Mouse (Mus musculus) MEL (cell line): Measurements from ENCODE around the gene Evc. TPM values are rescaled to one million over a fixed set of nuclear protein-coding genes. Genes with fewer than 3 reads are reported as not detected.
A peak's percentile ranks its signal among the peaks of the same experiment; 100 is the strongest.

Source experiments
- DNase-seq: peaks from one replicate; pipeline ENCODE4 v3.0.0; 2011; ENCODE audit warnings: low read depth, low spot score
- H3K27ac ChIP-seq: 2 replicates; pipeline ENCODE4 v1.5.1; 2012; ENCODE audit warnings: low read depth, mild to moderate bottlenecking, control low read depth, low read length, moderate library complexity; ENCODE audit not compliant: control insufficient read depth
- H3K27me3 ChIP-seq, 2 experiments: fragments of 150-350 bp in 1 of 2; sonication (generic) in 1 of 2; 2 replicates each; pipeline ENCODE4 v1.6.1; 2012; ENCODE audit warnings: low read length in 2 of 2, mild to moderate bottlenecking in 2 of 2, improper control_type of control experiment in 1 of 2, moderate library complexity in 1 of 2; ENCODE audit not compliant: insufficient read depth in 2 of 2, control insufficient read depth in 1 of 2
- H3K36me3 ChIP-seq, 2 experiments: 2 replicates each; pipeline ENCODE4 v1.6.1; 2012 to 2014; ENCODE audit warnings: low read length in 2 of 2, improper control_type of control experiment in 1 of 2, inconsistent platforms in 1 of 2, mild to moderate bottlenecking in 1 of 2; ENCODE audit not compliant: insufficient read depth in 2 of 2, control insufficient read depth in 1 of 2
- H3K4me1 ChIP-seq, 2 experiments: fragments of 150-350 bp in 1 of 2; sonication (generic) in 1 of 2; 2 replicates each; pipeline ENCODE4 v1.6.1; 2012; ENCODE audit warnings: low read length in 2 of 2, improper control_type of control experiment in 1 of 2, mild to moderate bottlenecking in 1 of 2; ENCODE audit not compliant: insufficient read depth in 2 of 2, control insufficient read depth in 1 of 2
- H3K4me3 ChIP-seq, 2 experiments: fragments of 150-350 bp in 1 of 2; sonication (generic) in 1 of 2; 2 replicates each; pipeline ENCODE4 v1.5.1; 2012; ENCODE audit warnings: low read depth in 2 of 2, low read length in 2 of 2, mild to moderate bottlenecking in 2 of 2, moderate library complexity in 2 of 2, control low read depth in 1 of 2, improper control_type of control experiment in 1 of 2; ENCODE audit not compliant: control insufficient read depth in 1 of 2, insufficient read depth in 1 of 2
- H3K79me2 ChIP-seq: 2 replicates; pipeline ENCODE4 v1.6.1; 2012; ENCODE audit warnings: mild to moderate bottlenecking, low read length, moderate library complexity; ENCODE audit not compliant: control insufficient read depth, poor library complexity, insufficient read depth
- H3K9ac ChIP-seq: 2 replicates; pipeline ENCODE4 v1.6.1; 2012; ENCODE audit warnings: low read depth, mild to moderate bottlenecking, control low read depth, low read length, moderate library complexity; ENCODE audit not compliant: control insufficient read depth, poor library complexity, severe bottlenecking
- H3K9me3 ChIP-seq: fragments of 150-350 bp; sonication (generic); replicated peaks from 2 replicates; pipeline ENCODE4 v1.6.1; 2012; ENCODE audit warnings: mild to moderate bottlenecking, low read length, improper control_type of control experiment, moderate library complexity; ENCODE audit not compliant: insufficient read depth
- CHD1 ChIP-seq: IDR thresholded peaks from 2 replicates; pipeline ENCODE4 v1.6.1; 2012; ENCODE audit warnings: low read depth, mild to moderate bottlenecking, inconsistent platforms, low read length, improper control_type of control experiment
- CHD2 ChIP-seq: IDR thresholded peaks from 2 replicates; pipeline ENCODE4 v1.6.1; 2011; ENCODE audit warnings: low read length, improper control_type of control experiment
- CTCF ChIP-seq, 3 experiments: IDR thresholded peaks in 2 of 3; conservative IDR thresholded peaks in 1 of 3; 2 replicates each; pipeline ENCODE4 v1.5.1; 2011 to 2012; ENCODE audit warnings: low read length in 3 of 3, low read depth in 2 of 3, mild to moderate bottlenecking in 2 of 3, improper control_type of control experiment in 1 of 3, inconsistent platforms in 1 of 3, mixed read lengths in 1 of 3, moderate library complexity in 1 of 3; ENCODE audit not compliant: control insufficient read depth in 1 of 3, insufficient read depth in 1 of 3, poor library complexity in 1 of 3, severe bottlenecking in 1 of 3
- E2F4 ChIP-seq: IDR thresholded peaks from 2 replicates; pipeline ENCODE4 v1.6.1; 2011; ENCODE audit warnings: low read depth, low read length, improper control_type of control experiment, borderline replicate concordance
- ELF1 ChIP-seq: IDR thresholded peaks from 2 replicates; pipeline ENCODE4 v1.6.1; 2014; ENCODE audit warnings: low read depth, mild to moderate bottlenecking, inconsistent platforms, low read length, improper control_type of control experiment, moderate library complexity
- GABPA ChIP-seq: IDR thresholded peaks from 2 replicates; pipeline ENCODE4 v1.6.1; 2012; ENCODE audit warnings: low read depth, mild to moderate bottlenecking, inconsistent platforms, low read length, improper control_type of control experiment, moderate library complexity
- GATA1 ChIP-seq: IDR thresholded peaks from 2 replicates; pipeline ENCODE4 v1.6.1; 2011; ENCODE audit warnings: low read depth, low read length, improper control_type of control experiment
- JUND ChIP-seq: IDR thresholded peaks from 2 replicates; pipeline ENCODE4 v1.6.1; 2011; ENCODE audit warnings: low read depth, mild to moderate bottlenecking, improper control_type of control experiment, low read length
- KAT2A ChIP-seq: conservative IDR thresholded peaks from 2 replicates; pipeline ENCODE4 v1.6.1; 2012; ENCODE audit warnings: low read depth, low read length, improper control_type of control experiment, inconsistent platforms
- MAFK ChIP-seq: IDR thresholded peaks from 2 replicates; pipeline ENCODE4 v1.6.1; 2011; ENCODE audit warnings: low read depth, mild to moderate bottlenecking, low read length, improper control_type of control experiment, borderline replicate concordance
- MAX ChIP-seq: IDR thresholded peaks from 2 replicates; pipeline ENCODE4 v1.6.1; 2011; ENCODE audit warnings: low read length, improper control_type of control experiment
- MAZ ChIP-seq: IDR thresholded peaks from 2 replicates; pipeline ENCODE4 v1.6.1; 2012; ENCODE audit warnings: low read depth, mild to moderate bottlenecking, inconsistent platforms, low read length, improper control_type of control experiment
- MYB ChIP-seq: IDR thresholded peaks from 2 replicates; pipeline ENCODE4 v1.6.1; 2011; ENCODE audit warnings: mild to moderate bottlenecking, low read depth, low read length, improper control_type of control experiment
- MYC ChIP-seq: IDR thresholded peaks from 2 replicates; pipeline ENCODE4 v1.6.1; 2011; ENCODE audit warnings: low read depth, mild to moderate bottlenecking, low read length, improper control_type of control experiment, moderate library complexity
- NELFE ChIP-seq: IDR thresholded peaks from 2 replicates; pipeline ENCODE4 v1.6.1; 2011; ENCODE audit warnings: low read depth, low read length, improper control_type of control experiment
- NRF1 ChIP-seq: IDR thresholded peaks from 2 replicates; pipeline ENCODE4 v1.6.1; 2014; ENCODE audit warnings: low read depth, mild to moderate bottlenecking, inconsistent platforms, low read length, improper control_type of control experiment, moderate library complexity; ENCODE audit not compliant: poor library complexity, insufficient read depth, severe bottlenecking
- POLR2A ChIP-seq, 2 experiments: IDR thresholded peaks; 2 replicates each; pipeline ENCODE4 v1.6.1; 2011 to 2012; ENCODE audit warnings: low read length in 2 of 2, mild to moderate bottlenecking in 2 of 2, control low read depth in 1 of 2, improper control_type of control experiment in 1 of 2, low read depth in 1 of 2, moderate library complexity in 1 of 2; ENCODE audit not compliant: control insufficient read depth in 1 of 2, insufficient read depth in 1 of 2, poor library complexity in 1 of 2
- POLR2AphosphoS2 ChIP-seq: IDR thresholded peaks from 2 replicates; pipeline ENCODE4 v1.6.1; 2011; ENCODE audit warnings: low read length, improper control_type of control experiment
- POLR2AphosphoS5 ChIP-seq: IDR thresholded peaks from 2 replicates; pipeline ENCODE4 v1.6.1; 2012; ENCODE audit warnings: low read depth, borderline replicate concordance, mild to moderate bottlenecking, inconsistent platforms, low read length, moderate library complexity, mixed read lengths
- SIN3A ChIP-seq: IDR thresholded peaks from 2 replicates; pipeline ENCODE4 v1.6.1; 2012; ENCODE audit warnings: low read length, improper control_type of control experiment, inconsistent platforms
- SMC3 ChIP-seq: IDR thresholded peaks from 2 replicates; pipeline ENCODE4 v1.6.1; 2011; ENCODE audit warnings: low read depth, low read length, improper control_type of control experiment
- TAL1 ChIP-seq: IDR thresholded peaks from 2 replicates; pipeline ENCODE4 v1.6.1; 2012; ENCODE audit warnings: mild to moderate bottlenecking, inconsistent platforms, low read length, moderate library complexity, mixed read lengths
- TCF12 ChIP-seq: IDR thresholded peaks from 2 replicates; pipeline ENCODE4 v1.6.1; 2014; ENCODE audit warnings: low read depth, mild to moderate bottlenecking, inconsistent platforms, low read length, improper control_type of control experiment, moderate library complexity
- UBTF ChIP-seq: IDR thresholded peaks from 2 replicates; pipeline ENCODE4 v1.6.1; 2012; ENCODE audit warnings: low read depth, mild to moderate bottlenecking, inconsistent platforms, low read length, improper control_type of control experiment, moderate library complexity, borderline replicate concordance; ENCODE audit not compliant: insufficient read depth
- USF1 ChIP-seq: IDR thresholded peaks from 2 replicates; pipeline ENCODE4 v1.6.1; 2014; ENCODE audit warnings: low read depth, mild to moderate bottlenecking, inconsistent platforms, low read length, improper control_type of control experiment, moderate library complexity
- ZKSCAN1 ChIP-seq: IDR thresholded peaks from 2 replicates; pipeline ENCODE4 v1.6.1; 2012; ENCODE audit warnings: low read depth, mild to moderate bottlenecking, inconsistent platforms, low read length, improper control_type of control experiment, moderate library complexity
- ZMIZ1 ChIP-seq: IDR thresholded peaks from 2 replicates; pipeline ENCODE4 v1.6.1; 2012; ENCODE audit warnings: low read depth, mild to moderate bottlenecking, inconsistent platforms, low read length, improper control_type of control experiment, moderate library complexity
- ZNF384 ChIP-seq: IDR thresholded peaks from 2 replicates; pipeline ENCODE4 v1.6.1; 2012; ENCODE audit warnings: low read depth, mild to moderate bottlenecking, inconsistent platforms, low read length, improper control_type of control experiment
- polyA plus RNA-seq, 2 experiments: library from polyadenylated mRNA; stranded (reverse) in 1 of 2; unstranded in 1 of 2; fragments of >175 nt in 1 of 2; fragments of >200 nt in 1 of 2; gene quantifications; 2 replicates each; pipeline versions ENCODE4 v1.2.1 to v1.2.4; 2012; ENCODE audit warnings: low replicate concordance in 2 of 2, low read depth in 1 of 2; ENCODE audit not compliant: insufficient read length in 2 of 2, insufficient read depth in 1 of 2, missing spikeins in 1 of 2
- total RNA-seq: library from RNA; depleted of rRNA; stranded (reverse); fragments of 300-350 nt; gene quantifications from 2 replicates; pipeline ENCODE4 v1.2.3, GENCODE M21; 2012

Gene Evc
- total and polyA plus RNA-seq, 3 experiments: not detected

GRCm38 (mm10) chr5:37261734-37262133 is 75.0 kb downstream of the Evc start:
- no peaks in the 10 kb centered on the region for H3K79me2 ChIP-seq
- no peak for DNase-seq
- no peaks in the 10 kb centered on the region; a peak in 1 of 4 replicates for H3K27me3 ChIP-seq
- no peaks in the 10 kb centered on the region for H3K9me3 ChIP-seq
- no peaks in the 10 kb centered on the region for H3K36me3 ChIP-seq
- no peak overlapping the region for H3K4me3 ChIP-seq
- no peaks in the 10 kb centered on the region for H3K4me1 ChIP-seq
- TF ChIP-seq ELF1: no peak
- TF ChIP-seq GATA1: no peak
- TF ChIP-seq JUND: no peak
- TF ChIP-seq MYC: no peak
- TF ChIP-seq TAL1: no peak
- TF ChIP-seq NRF1: no peak
- TF ChIP-seq USF1: no peak
- no peak for TF ChIP-seq CHD1
- no peak for TF ChIP-seq KAT2A
- TF ChIP-seq MAFK: no peak
- no peak for TF ChIP-seq ZMIZ1
- no peak for TF ChIP-seq GABPA
- TF ChIP-seq SMC3: no peak
- no peak for TF ChIP-seq ZNF384
- no peak for TF ChIP-seq CTCF (IDR thresholded peaks at IDR 0.05 in 2 of 3, conservative IDR thresholded peaks at IDR 0.05 in 1 of 3; ENCODE audit: control insufficient read depth in 1 of 3, insufficient read depth in 1 of 3, low read depth in 2 of 3, low read length in 3 of 3, poor library complexity in 1 of 3, severe bottlenecking in 1 of 3)
- TF ChIP-seq POLR2A (IDR thresholded peaks at IDR 0.05; ENCODE audit: control insufficient read depth in 1 of 2, insufficient read depth in 1 of 2, low read depth in 1 of 2, low read length in 2 of 2, poor library complexity in 1 of 2): no peak
- TF ChIP-seq MYB: no peak
- TF ChIP-seq CHD2: no peak
- no peak for TF ChIP-seq UBTF
- TF ChIP-seq SIN3A: no peak
- TF ChIP-seq, all 39 proteins: peak for 0
- Histone ChIP-seq H3K9ac (no peak overlapping the region), H3K27ac (no peak overlapping the region)

DNA sequence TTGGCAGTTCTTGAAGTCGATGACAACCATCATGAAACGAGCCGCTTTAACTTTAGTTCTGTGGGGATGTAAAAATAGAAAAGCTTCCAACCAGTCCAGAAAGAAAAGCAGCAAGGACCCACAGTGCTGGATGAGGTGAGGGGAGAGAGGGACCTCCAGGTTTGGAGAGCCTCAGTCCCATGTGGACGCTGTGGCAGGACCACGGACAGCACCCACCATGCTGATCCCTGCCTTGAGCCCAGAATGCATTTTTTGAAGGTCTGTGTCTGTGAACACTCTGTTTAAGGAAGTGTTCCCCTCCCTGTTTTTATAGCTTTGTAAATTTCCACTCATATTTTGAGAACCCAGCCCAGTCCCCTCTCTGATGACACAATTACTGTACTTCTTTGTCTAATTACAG is 79.5 kb downstream of the Evc start:
- no peaks in the 10 kb centered on the region for H3K79me2 ChIP-seq
- peak; percentile 22 for DNase-seq
- no peaks in the 10 kb centered on the region for H3K4me1 ChIP-seq
- no peaks in the 10 kb centered on the region for H3K36me3 ChIP-seq
- no peak overlapping the region for H3K27ac ChIP-seq
- TF ChIP-seq E2F4: no peak
- no peak for TF ChIP-seq MAX
- no peak for TF ChIP-seq MAFK
- TF ChIP-seq ZKSCAN1: no peak
- no peak for TF ChIP-seq SMC3
- no peak for TF ChIP-seq POLR2AphosphoS2
- no peak for TF ChIP-seq TCF12
- no peak for TF ChIP-seq POLR2AphosphoS5
- no peak for TF ChIP-seq MAZ
- no peak for TF ChIP-seq NELFE
- TF ChIP-seq ELF1: no peak
- no peak for TF ChIP-seq NRF1
- TF ChIP-seq UBTF: no peak
- TF ChIP-seq, all 39 proteins: peak for 0
- Histone ChIP-seq H3K9me3 (no peaks in the 10 kb centered on the region), H3K27me3 (no peaks in the 10 kb centered on the region), H3K9ac (no peak overlapping the region), H3K4me3 (no peak overlapping the region)
